In the genomic region with DNA sequence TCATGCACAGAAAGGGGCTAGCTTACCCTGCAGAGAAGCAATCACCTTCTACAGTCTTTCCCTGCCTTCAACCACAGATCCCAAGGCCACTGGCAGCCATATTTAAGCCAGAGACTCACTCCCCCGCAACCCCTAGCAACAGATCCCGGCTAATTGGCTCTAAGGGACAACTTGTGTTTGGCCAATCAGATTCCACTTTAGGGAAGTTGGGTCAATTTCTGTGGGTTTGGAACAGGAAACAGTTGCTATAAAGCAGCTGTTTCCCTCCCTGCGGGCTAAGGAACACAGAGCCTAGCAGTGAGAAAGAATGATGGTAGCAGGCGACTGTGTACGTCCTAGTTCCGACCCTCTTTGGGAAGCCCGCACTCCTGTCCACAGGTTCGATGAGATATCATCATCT, we compare ENCODE assay signal across 9 mouse cellular contexts. TPM values are rescaled to one million over a fixed set of nuclear protein-coding genes. Genes with fewer than 3 reads are reported as not detected.
DNase-seq lines count a peak whose midpoint lies in the region; ATAC-seq lines count a peak whose summit lies in the region.
"Had no signal": no experiment of that assay in that cellular context is flagged by ENCODE, and none has a peak within 500 bp of the region (broad histone marks: within the 10 kb centered on the region; RNA-seq: fewer than 3 reads in every experiment).

No protein-coding gene starts in this region.

- H3K9ac ChIP-seq in kidney, embryonic 16.5 days (replicated peaks; ENCODE audit: low read length) = no peak overlapping the region
- no peak overlapping the region for H3K9ac ChIP-seq in kidney, embryonic 14.5 days (ENCODE audit: low read depth, low read length)
- H3K9ac ChIP-seq in embryonic facial prominence, embryonic 12.5 days = no peak overlapping the region
- no peak overlapping the region for H3K9ac ChIP-seq in limb, embryonic 13.5 days
- H3K9ac ChIP-seq: midbrain, embryonic 12.5 days had no signal

- peak; percentile 82 for DNase-seq in R1 (ENCODE audit: low read depth, low spot score)
- DNase-seq in layer of hippocampus, postnatal 14 days (ENCODE audit: low spot score in 2 of 2) = no peak

- 39% methylated on average over 8 of the region's 8 CpGs for WGBS in kidney, embryonic 16.5 days
- 50% methylated on average over 8 of the region's 8 CpGs for WGBS in kidney, embryonic 14.5 days
- 49% methylated on average over 8 of the region's 8 CpGs for WGBS in embryonic facial prominence, embryonic 12.5 days
- WGBS in limb, embryonic 13.5 days = 36% methylated on average over 8 of the region's 8 CpGs

- 0 out of 2 replicates have a peak, but pooled peaks cover 3% of the 10 kb centered on the region for H3K9me3 ChIP-seq in kidney, embryonic 16.5 days (ENCODE audit: low read length)
- 0 out of 2 replicates have a peak, but pooled peaks cover 4% of the 10 kb centered on the region for H3K9me3 ChIP-seq in kidney, embryonic 14.5 days (ENCODE audit: control insufficient read depth, low read length)
- H3K9me3 ChIP-seq in embryonic facial prominence, embryonic 12.5 days = peaks cover 3% of the 10 kb centered on the region; the same call in 1 of the 2 replicates
- H3K9me3 ChIP-seq in limb, embryonic 13.5 days = 0 out of 2 replicates have a peak, but pooled peaks cover 3% of the 10 kb centered on the region
- H3K9me3 ChIP-seq: midbrain, embryonic 12.5 days had no signal

- H3K4me1 ChIP-seq in kidney, embryonic 16.5 days (ENCODE audit: insufficient read depth, low read length) = peaks cover 48% of the 10 kb centered on the region
- H3K4me1 ChIP-seq in kidney, embryonic 14.5 days (ENCODE audit: control insufficient read depth, insufficient read depth, low read length) = peaks cover 38% of the 10 kb centered on the region
- H3K4me1 ChIP-seq in embryonic facial prominence, embryonic 12.5 days = peaks cover 41% of the 10 kb centered on the region
- H3K4me1 ChIP-seq in limb, embryonic 13.5 days = peaks cover 46% of the 10 kb centered on the region

- no peak overlapping the region for H3K4me2 ChIP-seq in kidney, embryonic 16.5 days (replicated peaks; ENCODE audit: low read depth, low read length)
- H3K4me2 ChIP-seq in kidney, embryonic 14.5 days (replicated peaks; ENCODE audit: low read depth, low read length) = no peak overlapping the region
- H3K4me2 ChIP-seq in embryonic facial prominence, embryonic 12.5 days (replicated peaks) = no peak overlapping the region
- peak overlapping the region; percentile 44; the same call in 1 of the 2 replicates for H3K4me2 ChIP-seq in limb, embryonic 13.5 days (replicated peaks)
- H3K4me2 ChIP-seq: midbrain, embryonic 12.5 days had no signal

- 0 out of 2 replicates have a peak, but pooled peaks cover 5% of the 10 kb centered on the region for H3K36me3 ChIP-seq in kidney, embryonic 16.5 days (ENCODE audit: insufficient read depth, low read length)
- H3K36me3 ChIP-seq in kidney, embryonic 14.5 days (ENCODE audit: control insufficient read depth, insufficient read depth, low read length) = no peaks in the 10 kb centered on the region
- H3K36me3 ChIP-seq in embryonic facial prominence, embryonic 12.5 days = 0 out of 2 replicates have a peak, but pooled peaks cover 4% of the 10 kb centered on the region
- H3K36me3 ChIP-seq in limb, embryonic 13.5 days = peaks cover 12% of the 10 kb centered on the region

- no peak overlapping the region for H3K4me3 ChIP-seq in kidney, embryonic 16.5 days (ENCODE audit: low read length)
- H3K4me3 ChIP-seq in kidney, embryonic 14.5 days (ENCODE audit: low read length) = no peak overlapping the region
- no peak overlapping the region for H3K4me3 ChIP-seq in embryonic facial prominence, embryonic 12.5 days
- H3K4me3 ChIP-seq in limb, embryonic 13.5 days = no peak overlapping the region
- H3K4me3 ChIP-seq: midbrain, embryonic 12.5 days had no signal

- no peaks in the 10 kb centered on the region for H3K27me3 ChIP-seq in kidney, embryonic 16.5 days (ENCODE audit: insufficient read depth, low read length)
- no peaks in the 10 kb centered on the region for H3K27me3 ChIP-seq in kidney, embryonic 14.5 days (ENCODE audit: control insufficient read depth, insufficient read depth, low read length)
- no peaks in the 10 kb centered on the region for H3K27me3 ChIP-seq in embryonic facial prominence, embryonic 12.5 days
- H3K27me3 ChIP-seq in limb, embryonic 13.5 days = no peaks in the 10 kb centered on the region
- H3K27me3 ChIP-seq: midbrain, embryonic 12.5 days had no signal

- ATAC-seq in kidney, embryonic 16.5 days (ENCODE audit: low FRiP score, low TSS enrichment) = no peak
- no peak for ATAC-seq in kidney, embryonic 14.5 days (ENCODE audit: low FRiP score, low TSS enrichment)
- ATAC-seq in embryonic facial prominence, embryonic 12.5 days (ENCODE audit: insufficient number of reproducible peaks, insufficient read depth, low FRiP score, low TSS enrichment) = no peak
- ATAC-seq in limb, embryonic 13.5 days (ENCODE audit: low FRiP score, low read depth) = no peak
- no peak for ATAC-seq in activated CD4-positive, CD25-positive, alpha-beta regulatory T cell, adult 4 months

- H3K27ac ChIP-seq in kidney, embryonic 16.5 days (ENCODE audit: low read length) = peak overlapping the region; percentile 71
- H3K27ac ChIP-seq in kidney, embryonic 14.5 days (ENCODE audit: low read depth, low read length) = no peak overlapping the region; the same call in 1 of the 2 replicates
- H3K27ac ChIP-seq in embryonic facial prominence, embryonic 12.5 days = peak overlapping the region; percentile 69; the same call in 1 of the 2 replicates
- peak overlapping the region; percentile 78; the same call in 1 of the 2 replicates for H3K27ac ChIP-seq in limb, embryonic 13.5 days

RNA-seq across cellular contexts. Expression of a gene that starts 19.4 kb away (rescaled TPM):
- polyA plus RNA-seq in kidney, embryonic 16.5 days (2015; fragmentation: Nextera tagmentation; extraction: Ambion mirVana) = 20.6 and 20.9 TPM in 2 replicates
- 23.3 and 31.8 TPM in 2 replicates for polyA plus RNA-seq in kidney, embryonic 14.5 days (2014; fragmentation: Nextera tagmentation; extraction: Ambion mirVana)
- polyA plus RNA-seq in embryonic facial prominence, embryonic 12.5 days (2016; fragmentation: Nextera tagmentation; extraction: Ambion mirVana) = 36.1 and 37.7 TPM in 2 replicates
- 25.8 and 30.1 TPM in 2 replicates for polyA plus RNA-seq in limb, embryonic 13.5 days (2015; fragmentation: Nextera tagmentation; extraction: Ambion mirVana)
- total RNA-seq in layer of hippocampus, postnatal 14 days (2021) = 10 to 100 TPM; 30.0 to 35.7 TPM
- polyA plus RNA-seq in activated CD4-positive, CD25-positive, alpha-beta regulatory T cell, adult 4 months (2017; shearing (Covaris generic)) = 1 to 10 TPM in 1 of 2 experiments, not detected in 1; 1.3 TPM

RNA-seq across cellular contexts. Expression of a gene that starts 35.4 kb away (rescaled TPM):
- 31.7 and 32.8 TPM in 2 replicates for polyA plus RNA-seq in kidney, embryonic 16.5 days (2015; fragmentation: Nextera tagmentation; extraction: Ambion mirVana)
- polyA plus RNA-seq in kidney, embryonic 14.5 days (2014; fragmentation: Nextera tagmentation; extraction: Ambion mirVana) = 13.8 and 24.4 TPM in 2 replicates
- 40.5 and 41.1 TPM in 2 replicates for polyA plus RNA-seq in embryonic facial prominence, embryonic 12.5 days (2016; fragmentation: Nextera tagmentation; extraction: Ambion mirVana)
- polyA plus RNA-seq in limb, embryonic 13.5 days (2015; fragmentation: Nextera tagmentation; extraction: Ambion mirVana) = 41.9 and 42.8 TPM in 2 replicates
- 10 to 100 TPM; 28.0 to 32.3 TPM for total RNA-seq in layer of hippocampus, postnatal 14 days (2021)
- 10 to 100 TPM; 21.6 to 27.7 TPM for polyA plus RNA-seq in activated CD4-positive, CD25-positive, alpha-beta regulatory T cell, adult 4 months (2017; shearing (Covaris generic))

RNA-seq across cellular contexts. Expression of a gene that starts 47.3 kb away (rescaled TPM):
- 3.8 TPM in 1 of 2 replicates, not detected in the other for polyA plus RNA-seq in kidney, embryonic 16.5 days (2015; fragmentation: Nextera tagmentation; extraction: Ambion mirVana)
- 2.1 TPM in 1 of 2 replicates, not detected in the other for polyA plus RNA-seq in kidney, embryonic 14.5 days (2014; fragmentation: Nextera tagmentation; extraction: Ambion mirVana)
- 1.9 TPM in 1 of 2 replicates, not detected in the other for polyA plus RNA-seq in embryonic facial prominence, embryonic 12.5 days (2016; fragmentation: Nextera tagmentation; extraction: Ambion mirVana)
- polyA plus RNA-seq in limb, embryonic 13.5 days (2015; fragmentation: Nextera tagmentation; extraction: Ambion mirVana) = 1.0 and 3.4 TPM in 2 replicates
- under 1 TPM in 1 of 2 experiments, not detected in 1; 0.88 TPM for total RNA-seq in layer of hippocampus, postnatal 14 days (2021)
- 1 to 10 TPM in 1 of 2 experiments, not detected in 1; 2.4 TPM for polyA plus RNA-seq in activated CD4-positive, CD25-positive, alpha-beta regulatory T cell, adult 4 months (2017; shearing (Covaris generic))
- polyA plus RNA-seq: liver, adult 2 months had no signal

RNA-seq across cellular contexts. Expression of a gene that starts 54.1 kb away (rescaled TPM):
- 326 and 331 TPM in 2 replicates for polyA plus RNA-seq in kidney, embryonic 16.5 days (2015; fragmentation: Nextera tagmentation; extraction: Ambion mirVana)
- 304 and 445 TPM in 2 replicates for polyA plus RNA-seq in kidney, embryonic 14.5 days (2014; fragmentation: Nextera tagmentation; extraction: Ambion mirVana)
- 299 and 324 TPM in 2 replicates for polyA plus RNA-seq in embryonic facial prominence, embryonic 12.5 days (2016; fragmentation: Nextera tagmentation; extraction: Ambion mirVana)
- 333 and 336 TPM in 2 replicates for polyA plus RNA-seq in limb, embryonic 13.5 days (2015; fragmentation: Nextera tagmentation; extraction: Ambion mirVana)
- 100 to 1,000 TPM; 182 to 188 TPM for total RNA-seq in layer of hippocampus, postnatal 14 days (2021)
- 10 to 100 TPM; 91.9 to 92.5 TPM for polyA plus RNA-seq in activated CD4-positive, CD25-positive, alpha-beta regulatory T cell, adult 4 months (2017; shearing (Covaris generic))
